Mouse (Mus musculus): ENCODE results near the gene Cacnb2.
"Not testable (repeated sequence)": the region's sequence is repeated elsewhere in the genome, so short reads cannot be mapped to it uniquely, and the experiment has no call there.

Cacnb2 gene

DNA sequence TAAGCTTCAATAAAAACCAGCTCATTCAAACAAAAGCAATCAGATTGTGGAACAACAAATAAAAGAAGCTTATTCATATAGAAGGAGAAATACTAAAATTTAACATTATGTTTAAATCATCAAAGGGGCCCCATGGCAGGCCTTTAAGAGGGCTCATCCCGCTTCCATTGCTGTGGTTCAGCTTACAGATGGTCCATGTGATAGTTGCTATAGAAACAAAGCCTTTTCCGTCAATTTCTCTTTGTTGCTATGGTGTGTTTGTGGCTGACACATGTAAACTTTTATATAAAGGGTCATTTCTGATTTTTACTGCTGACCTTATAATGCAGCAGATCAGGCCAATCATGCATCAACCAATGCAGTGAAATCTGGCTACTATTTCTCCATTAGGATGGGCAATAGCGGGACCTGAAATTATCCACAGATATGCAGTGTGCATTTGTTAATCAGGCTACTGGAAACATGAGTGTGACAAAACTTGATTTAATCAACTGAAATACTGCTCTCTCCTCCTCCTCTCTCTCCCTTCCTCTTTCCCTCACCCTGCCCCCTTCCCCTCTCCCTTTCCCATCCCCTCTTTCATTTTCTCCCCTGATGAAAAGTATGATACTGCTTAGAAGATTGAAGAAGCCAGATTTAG is 54.4 kb downstream of the Cacnb2 start:
- no peak for DNase-seq (ENCODE audit: low spot score)

DNA sequence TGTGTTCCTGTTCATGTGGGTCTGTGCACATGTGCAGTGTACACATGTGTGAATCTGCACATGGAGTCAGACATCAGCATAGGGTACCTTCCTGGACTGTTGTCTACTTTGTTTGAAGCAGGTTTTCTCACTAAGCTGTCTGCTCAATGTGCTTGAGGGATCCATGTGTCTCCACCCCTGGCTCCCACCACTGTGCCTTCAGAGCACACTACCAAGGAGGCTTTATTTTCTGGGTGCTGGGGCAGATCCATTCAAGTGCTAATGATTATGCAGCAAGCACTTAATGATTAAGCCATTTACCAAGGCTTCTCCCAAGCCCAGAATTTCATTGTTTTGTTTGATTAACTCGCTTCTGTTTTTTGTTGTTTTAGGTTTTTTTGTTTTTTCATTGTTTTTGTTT is 62.3 kb downstream of the Cacnb2 start:
- no peak for DNase-seq (ENCODE audit: low spot score)

DNA sequence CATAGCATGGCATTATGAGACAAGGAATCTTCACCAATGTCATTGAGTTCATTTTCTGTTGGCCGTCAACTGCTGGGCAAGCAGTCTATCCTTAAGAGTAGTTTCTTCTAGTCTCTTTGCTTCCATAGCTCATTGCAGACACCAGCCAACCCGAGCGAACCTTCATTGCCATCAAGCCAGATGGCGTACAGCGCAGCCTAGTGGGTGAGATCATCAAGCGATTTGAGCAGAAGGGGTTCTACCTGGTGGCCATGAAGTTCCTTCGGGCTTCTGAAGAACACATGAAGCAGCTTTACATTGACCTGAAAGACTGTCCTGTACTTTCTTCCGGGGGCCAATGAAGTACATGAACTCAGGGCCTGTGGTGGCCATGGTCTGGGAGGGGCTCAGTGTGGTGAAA is 69.2 kb downstream of the Cacnb2 start:
- DNase-seq (ENCODE audit: low spot score), result no peak

DNA sequence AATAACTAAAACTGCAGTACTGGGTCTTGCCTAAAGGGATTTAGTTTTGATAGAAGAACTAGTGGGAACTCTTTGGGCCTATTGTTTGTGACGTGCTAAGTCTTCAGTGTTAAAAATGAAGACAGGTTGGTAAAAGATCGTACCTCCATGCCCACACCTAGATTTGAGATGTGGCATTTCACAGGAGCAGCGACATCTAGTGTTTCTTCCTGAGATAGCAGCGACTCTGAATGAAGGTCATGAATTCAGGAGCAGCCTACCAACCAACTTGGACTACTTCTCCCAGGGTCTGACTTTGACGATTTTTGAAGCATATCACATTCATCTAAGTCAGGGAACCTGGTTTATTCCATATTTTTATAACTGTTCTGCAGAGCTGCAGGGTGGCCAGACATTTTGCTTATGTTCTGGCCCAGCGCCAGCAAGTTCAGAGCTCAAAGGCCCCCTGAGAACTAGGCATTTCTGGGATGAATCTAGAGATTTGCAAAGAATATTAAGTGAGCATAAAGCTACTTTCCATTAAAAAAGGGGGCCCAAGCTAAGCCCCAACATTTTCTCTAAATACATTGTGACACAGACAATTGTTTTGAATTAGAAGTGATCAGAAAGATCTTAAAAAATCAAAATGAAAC is 74.1 kb downstream of the Cacnb2 start:
- DNase-seq (ENCODE audit: low spot score), result no peak

DNA sequence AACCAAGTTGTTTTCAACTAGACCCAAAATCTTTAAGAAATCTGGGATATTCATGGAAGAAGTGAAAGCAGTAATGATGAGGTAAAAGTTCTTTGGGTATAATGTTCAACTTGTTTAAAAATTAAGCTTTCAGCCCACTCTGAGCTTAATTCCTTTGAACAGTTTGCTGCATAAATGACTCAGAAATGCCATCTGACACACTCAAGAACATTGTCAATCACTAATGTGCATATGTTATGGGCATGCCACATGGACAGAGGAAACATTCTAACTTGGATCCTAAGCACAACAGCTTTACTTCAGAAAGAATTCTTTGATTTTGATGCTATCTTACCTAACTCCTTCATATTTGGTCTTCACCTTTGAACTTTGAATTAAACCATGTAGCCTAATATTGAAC is 81.3 kb downstream of the Cacnb2 start:
- no peak for DNase-seq (ENCODE audit: low spot score)

DNA sequence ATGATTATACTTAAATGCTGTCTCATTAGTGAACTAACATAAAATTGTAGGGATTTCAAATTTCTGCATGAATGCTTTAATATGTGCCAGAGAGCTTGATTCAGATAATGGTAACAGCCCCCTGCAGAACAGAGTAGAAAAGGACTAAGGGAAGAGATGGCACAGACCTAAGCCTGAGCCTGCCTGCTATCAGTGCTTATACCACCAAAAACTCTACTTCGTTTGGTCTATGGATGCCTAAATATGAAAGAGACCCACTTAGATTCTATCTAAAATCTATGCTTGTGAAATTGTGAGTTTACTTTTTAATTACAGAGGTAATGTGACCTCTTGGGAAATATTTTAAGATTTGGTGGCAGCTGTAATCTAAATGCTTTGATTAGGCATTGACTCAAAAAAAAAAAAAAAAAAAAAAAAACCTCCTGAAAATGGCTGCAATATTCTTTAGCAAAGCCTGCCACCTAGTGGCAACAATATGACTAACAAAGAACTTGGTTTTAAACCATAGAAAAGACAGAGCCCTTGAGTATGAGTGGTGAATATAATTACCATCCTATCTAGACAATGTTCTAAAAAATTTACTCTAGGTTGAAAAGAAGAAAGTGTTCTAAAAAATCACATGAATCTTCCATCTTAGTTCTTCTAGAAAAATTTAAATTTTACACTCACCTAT is 100.2 kb downstream of the Cacnb2 start:
- no peak for DNase-seq (ENCODE audit: low spot score)

DNA sequence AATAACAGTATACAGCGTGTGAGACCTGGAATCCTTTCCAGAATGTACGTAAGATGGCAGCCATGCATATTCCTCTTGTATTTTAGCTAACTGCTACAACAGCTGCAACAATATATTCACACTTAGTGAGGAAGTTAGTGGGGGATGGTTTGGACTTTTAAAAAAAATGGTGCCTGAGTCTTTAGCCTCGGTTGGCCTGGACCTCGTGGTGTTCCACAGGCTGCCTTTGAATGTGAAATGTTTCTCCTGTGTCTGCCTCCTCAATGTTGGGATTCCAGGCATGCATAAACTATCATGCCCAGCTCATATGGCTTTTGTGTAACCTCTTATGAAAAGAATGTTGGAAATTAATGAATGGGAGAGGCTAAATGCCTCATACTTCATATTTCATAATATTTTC is 100.8 kb downstream of the Cacnb2 start:
- DNase-seq (ENCODE audit: low spot score), result no peak

DNA sequence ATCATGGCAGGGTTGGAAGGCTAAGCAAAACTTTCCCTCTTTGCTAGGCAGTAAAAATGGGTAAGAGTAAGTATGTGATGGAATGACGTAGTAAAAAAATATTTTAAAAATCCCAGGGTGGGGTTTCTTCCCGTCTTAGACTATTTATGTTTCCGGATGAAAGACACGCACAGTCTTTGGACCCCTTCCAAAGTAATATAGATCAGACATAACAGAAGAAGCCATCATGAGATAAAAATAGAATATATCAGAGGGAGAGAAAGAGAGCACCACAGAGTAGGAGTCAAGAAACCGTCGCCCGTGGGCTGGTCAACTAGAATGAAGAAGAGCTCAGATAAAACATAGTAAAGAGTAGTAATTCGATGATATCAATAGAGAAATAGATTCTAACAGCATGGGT is 107.4 kb downstream of the Cacnb2 start:
- no peak for DNase-seq (ENCODE audit: low spot score)

DNA sequence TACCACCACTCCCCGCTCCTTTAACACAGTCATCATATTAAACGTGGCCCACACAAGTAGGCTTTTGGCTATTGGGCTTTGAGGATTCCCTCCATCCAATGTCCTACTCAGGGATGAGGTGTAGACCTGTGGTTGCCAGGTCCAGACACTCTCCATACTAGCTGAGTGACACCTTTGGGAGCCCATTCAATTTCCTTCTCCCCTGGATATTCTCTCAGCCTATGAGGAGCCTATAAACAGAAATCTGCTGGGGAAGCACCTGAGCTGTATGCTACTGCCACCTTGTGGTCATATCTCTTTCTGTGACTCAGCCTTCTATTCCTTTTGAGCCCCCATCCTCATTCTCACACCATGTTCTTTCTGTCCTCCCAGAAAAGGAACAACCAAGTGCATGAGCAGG is 108.9 kb downstream of the Cacnb2 start:
- DNase-seq (ENCODE audit: low spot score), result no peak

DNA sequence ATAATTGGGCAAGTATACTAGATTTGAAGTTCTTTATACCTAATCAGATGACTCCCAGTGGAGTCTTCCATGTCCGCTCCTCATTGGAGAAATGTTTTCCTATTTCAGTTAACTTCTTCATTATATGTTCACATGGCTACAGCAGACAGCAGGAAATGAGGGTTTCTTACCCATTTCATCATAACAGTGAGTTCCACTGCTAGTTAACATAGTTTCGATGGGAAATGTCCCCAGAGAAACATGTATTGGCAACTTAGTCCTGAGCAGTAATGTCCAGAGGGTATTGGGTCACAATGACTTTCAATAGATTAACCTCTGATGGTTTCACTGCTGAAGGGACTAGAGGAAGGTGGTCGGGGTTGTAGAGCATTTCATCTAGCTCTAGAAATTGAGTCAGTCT is 110.2 kb downstream of the Cacnb2 start:
- DNase-seq (ENCODE audit: low spot score), result no peak

DNA sequence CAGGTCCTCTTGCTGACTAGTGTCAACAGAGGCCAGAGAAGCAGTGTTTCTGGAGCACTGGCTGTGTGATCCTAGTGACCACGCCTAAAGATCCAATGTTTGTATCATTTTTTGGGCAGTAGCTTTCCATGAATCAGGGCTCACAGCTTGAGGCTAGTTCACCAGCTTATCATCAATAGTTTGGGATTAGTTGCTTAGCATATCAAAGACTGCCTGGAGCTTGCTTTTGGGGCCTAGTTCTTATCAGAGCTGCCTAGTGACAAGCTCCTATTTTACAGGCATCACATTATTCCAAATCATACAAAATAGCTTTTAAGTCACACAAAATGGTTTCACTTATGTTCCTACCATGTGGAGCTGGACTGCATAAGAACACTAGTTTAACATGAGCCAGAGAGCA is 113.8 kb downstream of the Cacnb2 start:
- DNase-seq (ENCODE audit: low spot score), result no peak

DNA sequence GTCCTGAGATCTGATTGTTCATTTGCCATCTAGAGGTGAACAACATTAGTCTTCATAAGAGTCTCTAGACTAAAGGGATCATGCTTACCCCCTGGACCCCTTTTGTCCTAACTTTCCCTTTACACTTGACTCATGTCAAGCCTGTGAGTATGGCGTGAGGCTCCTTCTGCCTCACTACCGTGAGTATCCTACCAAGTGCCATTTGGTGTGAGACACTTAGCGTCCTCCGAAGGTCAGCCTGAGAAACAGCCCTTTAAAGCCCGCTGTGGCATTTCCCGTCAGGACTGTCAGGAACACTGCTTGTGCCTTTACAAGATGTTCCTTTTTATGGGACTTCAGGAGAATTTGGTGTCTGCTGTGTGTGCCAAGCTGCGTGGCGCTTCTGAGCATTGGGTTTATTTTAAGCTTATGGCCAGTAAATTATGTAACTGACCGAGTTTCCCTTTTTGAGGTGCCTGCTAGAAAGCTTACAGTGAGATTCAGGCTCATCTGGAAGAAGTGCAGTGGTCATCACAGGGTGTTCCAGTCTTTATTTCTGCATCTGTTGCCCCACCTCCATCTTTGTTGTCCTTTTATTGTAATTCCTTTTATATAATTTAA is 116.3 kb downstream of the Cacnb2 start:
- DNase-seq (ENCODE audit: low spot score), result no peak

DNA sequence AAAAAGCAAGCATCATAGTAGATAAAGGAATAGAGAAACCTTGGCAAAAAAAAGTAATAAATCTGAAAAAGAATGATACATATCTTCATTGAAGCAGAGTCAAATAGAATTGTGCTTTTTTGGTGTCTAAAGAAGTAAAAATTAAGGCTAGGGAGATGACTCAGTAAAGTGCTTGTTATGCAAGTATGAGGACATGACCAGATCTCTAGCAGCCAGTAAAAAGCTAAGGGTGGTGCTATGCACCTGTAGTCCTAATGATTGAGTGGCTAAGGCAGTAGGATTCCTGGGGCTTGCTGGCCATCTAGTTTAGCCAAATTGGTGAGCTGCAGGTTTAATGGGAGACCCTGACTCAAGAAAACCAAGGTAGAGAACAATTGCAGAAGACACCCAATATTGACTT is 122.5 kb downstream of the Cacnb2 start:
- no peak for DNase-seq (ENCODE audit: low spot score)

DNA sequence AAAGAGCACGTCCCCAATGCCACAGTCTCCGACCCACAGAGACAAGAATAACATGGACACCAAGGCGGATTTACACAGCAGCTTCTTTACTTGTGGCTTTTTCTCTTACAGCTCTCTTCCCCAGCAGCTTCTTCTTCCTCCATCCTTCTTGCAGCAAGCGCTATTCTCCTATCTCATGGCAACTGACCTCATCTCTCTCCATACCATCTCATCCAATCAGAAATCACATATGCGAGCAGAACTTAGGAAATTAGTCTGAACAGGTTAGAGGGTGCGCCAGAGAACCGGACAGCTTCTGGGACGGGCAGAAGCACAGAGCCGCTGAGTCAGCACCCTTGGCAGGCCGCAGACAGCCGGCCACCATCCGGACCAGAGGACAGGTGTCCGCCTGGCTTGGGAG is 123.7 kb downstream of the Cacnb2 start:
- not testable (repeated sequence) for DNase-seq (ENCODE audit: low spot score)

DNA sequence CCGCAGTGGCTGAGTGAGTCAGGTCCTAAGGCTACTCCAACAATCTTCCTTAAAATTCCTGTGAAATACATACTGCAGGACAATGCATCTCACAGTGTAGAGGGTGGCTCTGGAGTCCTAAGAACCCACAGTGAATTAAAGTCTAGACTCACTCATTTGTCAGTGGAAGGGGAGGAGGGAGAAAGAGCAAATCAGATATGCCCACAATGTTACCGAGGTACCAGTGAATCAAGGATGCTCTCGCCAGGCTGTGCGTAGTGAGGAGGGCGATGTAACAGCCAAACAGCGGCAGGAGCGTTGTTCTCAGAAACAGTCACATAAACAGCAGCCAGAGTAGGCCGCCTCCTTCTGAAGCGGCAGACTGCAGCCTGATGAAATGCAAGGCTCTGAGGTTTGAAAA is 136.0 kb downstream of the Cacnb2 start:
- DNase-seq (ENCODE audit: low spot score), result no peak

DNA sequence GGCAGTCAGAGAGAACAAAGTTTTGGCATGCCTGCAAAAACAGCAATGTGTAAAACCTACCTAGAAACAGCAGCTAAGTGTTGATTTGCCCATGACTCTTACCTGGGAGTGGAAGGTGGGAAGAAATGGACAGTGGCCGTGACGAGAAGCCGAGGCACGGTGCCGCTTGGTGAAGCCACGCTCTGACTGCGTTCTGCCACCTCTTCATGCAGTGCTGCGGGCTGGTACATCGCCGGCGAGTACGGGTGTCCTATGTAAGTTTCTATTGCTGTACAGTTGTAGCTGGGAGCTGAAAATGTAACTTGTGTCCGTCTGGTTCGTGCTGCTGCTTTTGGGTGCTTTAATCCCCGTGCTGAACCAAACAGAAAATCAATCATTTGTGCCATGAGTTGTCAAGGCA is 136.6 kb downstream of the Cacnb2 start:
- no peak for DNase-seq (ENCODE audit: low spot score)

DNA sequence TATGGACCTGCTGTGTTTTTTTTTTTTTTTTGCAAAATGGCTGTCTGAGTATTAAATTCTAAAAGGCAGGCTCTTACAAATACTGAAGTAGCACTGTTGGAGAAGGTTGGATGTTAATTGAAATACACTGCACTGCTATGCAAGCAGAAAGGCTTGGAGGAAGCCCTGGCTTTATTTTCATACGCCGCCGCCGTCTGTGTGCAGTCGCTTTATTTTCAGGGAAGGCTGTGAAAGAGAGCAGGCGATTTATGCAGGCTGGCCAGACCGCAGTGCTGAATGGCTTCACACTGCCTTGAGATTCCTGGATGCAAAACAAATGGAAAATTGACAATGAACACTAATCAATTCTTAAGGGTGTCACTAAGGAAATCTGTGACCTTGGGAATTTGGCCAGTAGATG is 137.5 kb downstream of the Cacnb2 start:
- DNase-seq (ENCODE audit: low spot score), result no peak

DNA sequence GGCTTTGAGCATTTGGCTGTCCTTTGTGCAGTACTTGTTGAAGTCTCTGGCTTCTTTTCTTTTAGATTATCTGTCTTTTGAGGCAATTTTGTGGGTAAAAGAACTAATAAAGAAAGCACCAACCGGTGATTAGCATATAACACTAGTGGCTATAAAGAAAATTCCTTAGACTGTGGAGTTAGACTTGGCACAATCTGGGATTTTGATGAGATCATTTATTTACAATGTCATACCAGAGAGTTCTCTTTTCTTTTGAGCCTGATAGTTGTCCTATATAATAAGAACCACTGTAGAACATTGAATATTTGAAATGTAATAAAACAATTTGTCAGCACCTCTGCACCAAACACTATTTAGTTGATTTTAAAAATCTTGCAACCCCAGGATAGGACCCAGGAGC is 141.9 kb downstream of the Cacnb2 start:
- no peak for DNase-seq (ENCODE audit: low spot score)

DNA sequence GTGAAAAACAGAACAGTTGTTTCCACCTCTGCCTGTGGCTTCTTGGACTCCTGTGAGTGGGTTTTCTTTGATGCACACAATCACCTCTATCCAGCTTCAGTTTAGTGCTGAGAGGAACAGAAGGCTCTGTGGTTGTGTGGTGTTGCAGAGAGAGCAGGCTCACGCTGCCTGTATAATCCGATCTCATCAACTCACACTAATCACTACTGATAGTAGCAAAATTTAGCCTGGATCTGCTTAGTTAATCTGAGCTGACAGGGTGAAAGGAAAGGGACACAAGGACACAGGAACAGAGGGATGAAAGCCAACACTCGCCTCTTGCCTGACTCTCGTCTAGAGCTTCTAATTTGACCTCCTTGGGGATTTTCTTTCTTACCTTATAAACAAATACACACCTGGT is 160.0 kb downstream of the Cacnb2 start:
- no peak for DNase-seq (ENCODE audit: low spot score)

DNA sequence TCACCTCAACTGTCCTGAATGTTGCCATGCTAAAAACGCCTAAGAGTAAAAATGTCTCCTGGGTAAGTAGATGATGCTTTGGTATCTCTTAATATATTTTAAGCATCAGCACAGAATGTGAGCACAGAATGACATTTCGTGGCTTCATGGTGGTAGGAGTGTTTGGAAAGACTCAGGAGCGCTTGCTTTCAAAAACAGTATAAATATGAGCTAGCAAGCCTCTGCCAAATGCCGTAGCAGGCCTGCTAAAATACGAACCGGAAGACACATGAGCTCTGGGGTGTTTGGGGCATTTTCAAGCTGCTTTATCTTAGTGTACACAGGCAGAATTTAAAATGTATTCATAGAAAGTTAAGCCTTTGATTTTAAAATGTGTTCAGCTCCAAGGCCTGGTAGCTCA is 161.0 kb downstream of the Cacnb2 start:
- no peak for DNase-seq (ENCODE audit: low spot score)

DNA sequence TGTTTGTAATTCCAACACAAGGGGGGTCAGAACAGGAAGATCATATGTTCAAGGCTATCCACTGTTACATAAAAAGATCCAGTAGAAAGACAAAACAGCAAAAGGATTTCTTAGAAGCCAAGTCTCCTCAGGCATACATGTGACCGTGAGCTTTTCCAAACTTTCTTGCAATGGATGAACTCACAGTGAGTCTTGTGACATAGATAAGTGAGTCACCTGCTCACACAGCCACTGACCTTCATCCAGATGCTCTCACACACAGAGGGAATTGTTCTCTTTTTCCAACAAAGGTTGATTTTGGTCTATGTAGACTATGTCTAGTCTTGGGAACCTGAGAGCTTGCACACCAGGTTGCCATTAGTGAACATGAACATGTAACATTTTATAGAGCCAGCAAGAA is 166.6 kb downstream of the Cacnb2 start:
- no peak for DNase-seq (ENCODE audit: low spot score)

DNA sequence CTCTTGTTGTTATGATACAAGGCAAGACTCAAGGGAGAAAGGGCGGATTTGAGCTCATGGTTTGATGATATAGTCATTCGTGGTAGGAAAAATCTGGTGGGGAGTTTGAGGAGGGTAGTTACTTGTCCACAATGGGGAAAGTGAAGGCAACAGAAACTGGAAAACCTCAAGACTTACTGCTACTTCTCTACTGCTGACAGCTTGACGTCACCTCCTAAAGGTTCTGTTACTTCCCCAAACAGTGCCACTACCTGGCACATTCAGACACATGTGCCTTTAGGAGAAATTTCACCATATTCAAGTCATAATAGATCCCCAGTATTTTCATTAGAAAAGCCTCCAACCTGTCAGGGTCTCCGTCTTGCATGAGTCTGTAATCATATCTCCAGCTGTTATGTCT is 167.7 kb downstream of the Cacnb2 start:
- no peak for DNase-seq (ENCODE audit: low spot score)

DNA sequence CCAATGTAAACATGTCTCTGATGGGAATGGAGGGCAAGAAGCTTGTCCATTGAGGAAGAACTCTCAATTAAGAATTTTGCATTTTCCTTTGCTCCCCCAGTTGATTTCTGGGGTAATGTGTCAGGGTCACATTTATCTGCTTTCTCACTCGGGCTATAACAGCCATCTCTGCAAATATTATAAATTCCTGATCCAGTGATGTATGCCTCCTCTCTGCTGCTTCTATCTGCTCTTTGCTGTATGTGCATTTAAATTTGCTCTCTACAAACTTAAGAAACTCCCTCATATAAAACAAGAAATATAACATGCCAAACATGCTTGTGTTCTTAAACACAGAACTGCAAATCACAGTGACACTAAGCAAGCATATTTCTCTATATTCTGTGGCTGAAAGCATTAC is 171.5 kb downstream of the Cacnb2 start:
- DNase-seq (ENCODE audit: low spot score), result no peak
